Mouse (Mus musculus) MEL (cell line): ENCODE measurements around the gene Gm27179.
"Not testable (repeated sequence)": the region's sequence is repeated elsewhere in the genome, so short reads cannot be mapped to it uniquely, and the experiment has no call there.

Source experiments
- CTCF ChIP-seq, 3 experiments: IDR thresholded peaks in 2 of 3; conservative IDR thresholded peaks in 1 of 3; 2 replicates each; pipeline ENCODE4 v1.5.1; 2011 to 2012; ENCODE audit warnings: low read length in 3 of 3, low read depth in 2 of 3, mild to moderate bottlenecking in 2 of 3, improper control_type of control experiment in 1 of 3, inconsistent platforms in 1 of 3, mixed read lengths in 1 of 3, moderate library complexity in 1 of 3; ENCODE audit not compliant: control insufficient read depth in 1 of 3, insufficient read depth in 1 of 3, poor library complexity in 1 of 3, severe bottlenecking in 1 of 3
- E2F4 ChIP-seq: IDR thresholded peaks from 2 replicates; pipeline ENCODE4 v1.6.1; 2011; ENCODE audit warnings: low read depth, low read length, improper control_type of control experiment, borderline replicate concordance
- HCFC1 ChIP-seq: IDR thresholded peaks from 2 replicates; pipeline ENCODE4 v1.6.1; 2012; ENCODE audit warnings: low read depth, mild to moderate bottlenecking, inconsistent platforms, low read length, improper control_type of control experiment, moderate library complexity
- MAFK ChIP-seq: IDR thresholded peaks from 2 replicates; pipeline ENCODE4 v1.6.1; 2011; ENCODE audit warnings: low read depth, mild to moderate bottlenecking, low read length, improper control_type of control experiment, borderline replicate concordance
- MEF2A ChIP-seq: IDR thresholded peaks from 2 replicates; pipeline ENCODE4 v1.6.1; 2014; ENCODE audit warnings: low read depth, mild to moderate bottlenecking, inconsistent platforms, low read length, improper control_type of control experiment; ENCODE audit not compliant: poor library complexity, insufficient replicate concordance, severe bottlenecking; ENCODE audit errors: extremely low read depth
- NELFE ChIP-seq: IDR thresholded peaks from 2 replicates; pipeline ENCODE4 v1.6.1; 2011; ENCODE audit warnings: low read depth, low read length, improper control_type of control experiment
- NRF1 ChIP-seq: IDR thresholded peaks from 2 replicates; pipeline ENCODE4 v1.6.1; 2014; ENCODE audit warnings: low read depth, mild to moderate bottlenecking, inconsistent platforms, low read length, improper control_type of control experiment, moderate library complexity; ENCODE audit not compliant: poor library complexity, insufficient read depth, severe bottlenecking
- POLR2A ChIP-seq, 2 experiments: IDR thresholded peaks; 2 replicates each; pipeline ENCODE4 v1.6.1; 2011 to 2012; ENCODE audit warnings: low read length in 2 of 2, mild to moderate bottlenecking in 2 of 2, control low read depth in 1 of 2, improper control_type of control experiment in 1 of 2, low read depth in 1 of 2, moderate library complexity in 1 of 2; ENCODE audit not compliant: control insufficient read depth in 1 of 2, insufficient read depth in 1 of 2, poor library complexity in 1 of 2
- USF2 ChIP-seq, 2 experiments: IDR thresholded peaks; 2 replicates each; pipeline ENCODE4 v1.6.1; 2011 to 2012; ENCODE audit warnings: improper control_type of control experiment in 2 of 2, low read length in 2 of 2, borderline replicate concordance in 1 of 2, inconsistent platforms in 1 of 2, low read depth in 1 of 2, mild to moderate bottlenecking in 1 of 2; ENCODE audit not compliant: insufficient read depth in 1 of 2
- ZC3H11A ChIP-seq: IDR thresholded peaks from 2 replicates; pipeline ENCODE4 v1.6.1; 2012; ENCODE audit warnings: low read depth, mild to moderate bottlenecking, inconsistent platforms, low read length, improper control_type of control experiment

DNA sequence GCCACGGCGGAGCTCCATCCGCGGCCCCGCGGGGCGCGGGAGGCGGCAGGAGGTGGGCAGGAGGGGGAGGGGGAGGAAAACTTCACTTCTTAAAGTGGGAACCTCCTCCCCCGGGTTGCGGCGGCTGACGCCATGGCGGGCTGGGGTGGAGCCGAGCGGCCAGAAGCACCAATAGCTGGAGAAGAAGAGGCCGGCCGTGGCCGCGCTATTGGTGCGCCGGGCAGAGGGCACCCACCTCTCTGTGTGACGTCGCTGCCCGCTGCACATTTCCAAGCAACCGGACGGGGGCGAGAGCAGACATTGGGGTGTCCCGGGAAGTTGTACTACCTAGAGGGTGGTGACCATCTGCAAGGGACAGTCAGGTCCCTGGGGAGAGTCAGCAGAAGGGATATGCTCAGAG, 9.2 kb downstream of the Gm27179 start, which contains the start of gene Gm16867:
- not testable (repeated sequence) for TF ChIP-seq POLR2A (IDR thresholded peaks at IDR 0.05; ENCODE audit: control insufficient read depth in 1 of 2, insufficient read depth in 1 of 2, low read depth in 1 of 2, low read length in 2 of 2, poor library complexity in 1 of 2); HCFC1; CTCF (IDR thresholded peaks at IDR 0.05 in 2 of 3, conservative IDR thresholded peaks at IDR 0.05 in 1 of 3; ENCODE audit: control insufficient read depth in 1 of 3, insufficient read depth in 1 of 3, low read depth in 2 of 3, low read length in 3 of 3, poor library complexity in 1 of 3, severe bottlenecking in 1 of 3); NRF1; MEF2A; E2F4; ZC3H11A; NELFE; USF2 (IDR thresholded peaks at IDR 0.05; ENCODE audit: borderline replicate concordance in 1 of 2, insufficient read depth in 1 of 2, low read depth in 1 of 2, low read length in 2 of 2); MAFK
